Mouse (Mus musculus) heart, postnatal 36 days (tissue): ENCODE results near the gene Ccdc120. TPM values are rescaled to one million over a fixed set of nuclear protein-coding genes. Genes with fewer than 3 reads are reported as not detected.

Source experiments
- DNase-seq, 2 experiments: peaks; one replicate each; pipeline ENCODE4 v3.0.0; 2021 to 2022
- intact Hi-C: fragments of 180-260 bp; cut with DNase I; formaldehyde crosslinking; loops from one replicate; pipeline ENCODE4 v1.15.1; 2025
- total RNA-seq, 2 experiments: library from RNA; stranded (reverse); gene quantifications; 2 replicates each; pipeline ENCODE4 v1.2.3; 2021

Gene Ccdc120
- total RNA-seq = 1 to 10 TPM in 1 of 2 experiments, under 1 TPM in 1; 0.42 to 1.8 TPM

- DNase-seq = peak; percentile 53
- intact Hi-C loops = loop anchor here (5.0 kb wide), 1 partner anchor 42 kb away; no protein-coding TSS in a partner anchor
Measured at GRCm38 (mm10) chrX:7750432-7751116, at the start of gene Ccdc120. Gene Ccdc120, minus strand, starts transcription at chrX:7750905.

GRCm38 (mm10) chrX:7797327-7797726 is 46.6 kb upstream of the Ccdc120 start:
- no peak for DNase-seq
- intact Hi-C loops = loop anchor here (10.0 kb wide), 1 partner anchor 87 kb away; the partner anchor contains the start of gene Slc35a2

GRCm38 (mm10) chrX:7795016-7795415 is 44.3 kb upstream of the Ccdc120 start:
- peak; percentile 34 to 37 for DNase-seq
- intact Hi-C loops = loop anchor here (10.0 kb wide), 1 partner anchor 90 kb away; the partner anchor contains the start of gene Slc35a2

DNA sequence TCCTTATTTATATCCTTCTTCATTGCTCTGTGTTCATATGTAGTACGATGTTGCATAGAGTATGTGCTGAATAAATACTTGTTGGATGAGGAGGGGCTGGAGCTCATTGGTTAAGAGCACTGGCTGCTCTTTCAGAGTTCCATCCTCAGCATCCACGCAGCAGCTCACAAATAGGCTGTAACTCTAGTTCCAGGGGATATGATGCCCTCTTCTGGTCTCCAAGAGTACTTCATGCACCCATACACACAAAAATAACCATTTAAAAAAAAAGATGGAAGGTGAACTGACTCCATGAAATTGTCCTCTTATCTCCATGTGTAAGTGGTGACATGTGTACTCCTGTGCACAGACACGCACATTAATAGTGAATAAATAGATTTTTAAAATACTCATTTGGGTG is 42.7 kb upstream of the Ccdc120 start:
- intact Hi-C loops = loop anchor here (5.0 to 10.0 kb wide), 2 partner anchors 41 to 91 kb away; partner anchors contain the start of genes Ccdc120 and Slc35a2
- no peak for DNase-seq

DNA sequence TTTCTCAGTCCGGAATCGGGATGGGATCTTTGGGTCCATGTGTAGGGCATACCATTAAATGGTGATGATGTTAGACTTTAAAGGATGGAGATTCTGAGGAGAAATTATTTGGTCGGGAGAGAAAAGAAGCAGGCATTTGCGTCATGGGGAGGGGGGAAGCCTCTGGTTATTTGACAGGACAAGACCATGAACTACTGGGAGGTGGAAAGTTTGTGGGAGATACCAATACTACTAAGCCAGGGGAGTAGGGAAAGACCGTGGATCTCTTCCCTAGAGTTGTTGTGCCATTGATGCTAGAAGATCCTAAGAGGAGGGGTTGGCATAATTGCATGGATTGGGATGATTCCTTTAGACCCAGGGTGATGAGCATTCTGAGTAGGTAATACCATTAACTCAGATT is 39.6 kb upstream of the Ccdc120 start:
- no peak for DNase-seq
- intact Hi-C loops = loop anchor here (5.0 to 10.0 kb wide), 2 partner anchors 38 to 94 kb away; partner anchors contain the start of genes Ccdc120 and Slc35a2

DNA sequence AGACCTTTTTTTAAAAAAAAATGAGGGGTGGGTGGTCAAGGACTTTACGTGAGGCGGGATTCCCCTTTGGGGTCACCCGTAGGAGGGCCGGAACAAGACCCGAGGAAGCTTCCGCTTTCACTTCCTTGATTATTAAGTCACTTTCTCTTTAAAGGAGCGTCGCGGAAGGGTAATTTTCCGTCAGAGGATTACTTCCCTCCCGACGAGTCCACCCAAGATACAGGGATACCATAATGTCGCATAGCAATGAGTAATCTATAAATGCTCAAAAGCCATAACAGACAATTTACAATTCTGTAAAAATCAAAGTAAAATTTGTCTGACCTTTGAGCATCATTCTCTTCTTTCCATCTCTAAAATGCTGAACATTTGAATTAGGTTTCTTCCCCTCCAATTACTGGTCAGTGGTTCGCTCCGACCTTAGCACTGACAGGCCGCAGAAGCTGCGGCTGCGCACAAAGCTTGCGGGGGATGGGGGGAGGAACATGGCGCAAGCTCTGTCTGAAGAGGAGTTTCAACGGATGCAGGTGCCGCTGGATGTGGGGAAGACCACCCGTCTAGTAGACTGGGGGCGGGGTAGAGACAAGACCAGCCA is 38.9 kb upstream of the Ccdc120 start, which contains the start of gene Gripap1:
Gene Gripap1 (plus strand): TSS at position 224 of the 595 bp plus-strand sequence.
- DNase-seq = peak; percentile 74 to 75
- intact Hi-C loops = loop anchor here (5.0 to 10.0 kb wide), 3 partner anchors 37 to 465 kb away; partner anchors contain the start of genes Ccdc120 and Slc35a2

DNA sequence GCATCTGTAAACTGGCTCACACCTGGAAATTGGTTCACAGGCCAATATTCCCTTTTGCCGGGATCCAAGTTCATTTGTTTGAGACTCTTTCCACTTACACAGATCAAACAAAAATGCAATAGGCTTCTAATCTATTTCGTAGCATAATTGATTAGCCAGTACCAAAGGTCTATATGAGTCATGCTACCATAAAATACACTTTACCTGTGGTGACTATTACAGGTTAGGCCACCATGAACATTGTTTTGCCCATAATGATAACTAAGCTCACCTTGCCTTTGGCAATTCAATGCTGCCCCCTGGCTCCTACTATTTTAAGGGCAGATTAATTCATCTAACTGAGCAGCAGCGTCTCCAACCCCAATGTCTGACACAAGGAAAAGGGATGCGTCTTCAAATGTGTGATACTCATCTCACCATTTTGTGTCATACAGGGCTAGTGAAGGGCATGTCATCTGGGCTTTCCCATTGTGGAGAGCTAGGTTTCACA is 31.9 kb upstream of the Ccdc120 start:
- no peak for DNase-seq
- intact Hi-C loops = loop anchor here (10.0 kb wide), 1 partner anchor 458 kb away; no protein-coding TSS in a partner anchor

GRCm38 (mm10) chrX:7779294-7779693 is 28.6 kb upstream of the Ccdc120 start:
- no peak for DNase-seq
- intact Hi-C loops = no loop called here

- DNase-seq = no peak
- intact Hi-C loops = no loop called here
Measured at GRCm38 (mm10) chrX:7778450-7779244, 27.9 kb upstream of the Ccdc120 start.

DNA sequence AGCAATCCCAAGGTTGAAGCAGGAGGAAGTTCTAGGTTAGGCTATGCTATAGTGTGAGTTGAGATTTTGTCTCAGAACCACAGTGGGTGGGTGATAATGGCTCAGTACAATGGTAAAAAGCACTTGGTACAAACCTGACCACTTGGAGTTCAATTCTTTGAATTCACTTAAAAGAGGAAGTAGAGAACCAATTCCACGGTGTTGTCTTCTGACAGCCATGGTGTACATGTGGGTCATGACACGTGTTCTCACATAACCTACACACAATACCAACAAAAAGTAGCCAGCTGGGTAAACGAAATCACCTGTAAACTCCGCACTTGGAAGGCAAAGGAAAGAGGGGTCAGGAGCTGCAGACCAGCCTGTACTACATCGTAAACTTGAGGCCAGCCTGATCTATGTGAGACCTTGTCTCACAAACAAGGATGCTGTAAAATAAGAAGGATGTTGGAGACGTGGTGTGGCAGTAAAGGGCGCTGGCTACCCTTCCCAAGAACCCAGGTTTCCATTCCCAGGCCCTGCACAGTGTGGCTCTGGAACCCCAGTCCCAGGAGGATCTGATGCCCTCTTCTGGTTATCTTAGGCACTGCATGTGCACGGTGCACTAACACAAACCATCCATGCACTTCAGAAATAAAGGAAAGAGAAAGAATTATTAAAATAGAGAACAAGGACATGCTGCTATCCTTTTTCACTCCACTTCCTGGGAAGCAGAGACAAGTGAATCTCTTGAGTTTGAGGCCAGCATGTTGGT is 25.8 kb upstream of the Ccdc120 start:
- peak; percentile 44 to 69 for DNase-seq
- intact Hi-C loops = loop anchor here (2.0 kb wide), 2 partner anchors 14 to 22 kb away; partner anchors contain the start of gene Tfe3

DNA sequence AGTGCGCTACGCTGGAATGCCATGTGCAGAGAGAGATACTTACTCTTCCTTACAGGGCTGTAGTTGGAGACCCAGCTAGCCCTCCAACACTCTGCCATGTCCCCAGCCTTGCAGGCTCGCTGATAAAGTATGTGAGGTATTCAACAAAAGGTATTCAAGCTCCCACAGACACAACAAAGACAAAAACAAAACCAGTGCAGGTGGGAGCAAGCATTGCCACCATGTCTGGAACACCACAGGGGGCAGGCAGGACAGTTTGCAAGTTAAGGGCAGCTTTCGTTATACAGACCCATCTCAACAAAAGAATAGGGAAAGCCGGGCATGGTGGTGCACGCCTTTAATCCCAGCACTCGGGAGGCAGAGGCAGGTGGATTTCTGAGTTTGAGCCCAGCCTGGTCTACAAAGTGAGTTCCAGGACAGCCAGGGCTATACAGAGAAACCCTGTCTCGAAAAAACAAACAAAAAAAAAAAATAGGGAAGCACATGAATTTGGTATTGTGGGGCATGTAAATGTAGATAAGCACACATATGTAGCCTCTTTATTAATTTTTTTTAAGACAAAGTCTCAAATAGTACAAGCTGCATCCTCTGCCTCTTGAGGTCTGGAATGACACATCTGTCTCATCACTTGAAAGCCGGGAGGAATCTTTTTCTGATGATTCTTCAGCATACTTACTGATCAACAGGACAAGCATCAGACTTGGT is 24.9 kb upstream of the Ccdc120 start:
- intact Hi-C loops = loop anchor here (2.0 kb wide), 2 partner anchors 13 to 21 kb away; partner anchors contain the start of gene Tfe3
- DNase-seq = no peak

GRCm38 (mm10) chrX:7772766-7773165 is 22.1 kb upstream of the Ccdc120 start:
- intact Hi-C loops = loop anchor here (5.0 kb wide), 1 partner anchor 40 kb away; no protein-coding TSS in a partner anchor
- peak in 1 of 2 experiments; percentile 10 for DNase-seq

GRCm38 (mm10) chrX:7769302-7770017 is 18.8 kb upstream of the Ccdc120 start:
- intact Hi-C loops = loop anchor here (5.0 kb wide), 1 partner anchor 37 kb away; no protein-coding TSS in a partner anchor
- DNase-seq = no peak

GRCm38 (mm10) chrX:7765764-7766163 is 15.1 kb upstream of the Ccdc120 start:
- intact Hi-C loops = no loop called here
- peak; percentile 40 to 47 for DNase-seq

DNA sequence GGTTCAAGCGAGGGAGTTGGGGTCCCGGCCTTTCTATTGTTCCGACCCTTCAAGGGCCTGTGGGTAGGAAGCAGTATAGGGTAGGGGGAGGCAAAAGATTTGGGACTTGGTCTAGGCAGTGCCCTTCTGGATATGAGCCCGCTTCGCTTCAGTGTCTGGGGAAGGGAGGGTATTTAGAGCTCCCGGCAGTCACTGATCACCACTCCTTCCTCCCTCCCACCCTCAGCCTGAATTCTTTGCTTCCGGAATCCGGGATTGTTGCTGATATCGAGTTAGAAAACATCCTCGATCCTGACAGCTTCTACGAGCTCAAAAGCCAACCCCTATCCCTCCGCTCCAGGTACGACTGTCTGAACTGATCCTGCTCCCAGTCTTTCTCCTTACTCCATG is 14.6 kb upstream of the Ccdc120 start:
- DNase-seq = no peak
- intact Hi-C loops = no loop called here

DNA sequence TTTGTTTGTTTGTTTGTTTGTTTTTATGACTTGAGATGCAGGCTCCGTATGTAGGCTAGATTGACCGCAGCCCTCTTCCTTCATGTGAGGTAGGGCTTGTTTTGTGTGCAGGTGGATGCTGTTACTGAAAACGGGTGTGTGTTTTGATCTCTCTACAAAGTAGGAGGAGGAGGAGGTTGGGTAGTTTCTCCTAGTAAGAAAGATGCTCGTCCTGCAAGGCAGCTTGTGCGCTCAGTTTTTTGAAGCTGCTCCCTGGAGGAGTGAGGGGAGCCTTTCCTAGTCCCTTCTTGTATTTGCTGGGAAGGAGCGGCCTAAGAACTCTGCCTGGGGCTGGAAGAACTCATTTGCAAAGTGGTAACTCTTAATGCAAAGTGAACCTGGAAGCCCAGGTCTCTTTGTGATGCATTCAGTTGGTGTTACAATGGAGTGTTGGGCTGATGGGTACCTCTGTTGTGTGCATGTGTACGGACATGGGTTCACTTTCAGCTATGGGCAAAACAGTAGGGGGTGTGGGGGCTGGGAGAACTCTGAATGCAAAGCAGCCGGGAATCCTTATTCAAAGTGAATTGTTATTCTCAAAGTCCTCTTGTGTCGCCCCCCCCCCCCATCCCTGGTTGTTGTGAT is 14.1 kb upstream of the Ccdc120 start:
- DNase-seq = no peak
- intact Hi-C loops = no loop called here

DNA sequence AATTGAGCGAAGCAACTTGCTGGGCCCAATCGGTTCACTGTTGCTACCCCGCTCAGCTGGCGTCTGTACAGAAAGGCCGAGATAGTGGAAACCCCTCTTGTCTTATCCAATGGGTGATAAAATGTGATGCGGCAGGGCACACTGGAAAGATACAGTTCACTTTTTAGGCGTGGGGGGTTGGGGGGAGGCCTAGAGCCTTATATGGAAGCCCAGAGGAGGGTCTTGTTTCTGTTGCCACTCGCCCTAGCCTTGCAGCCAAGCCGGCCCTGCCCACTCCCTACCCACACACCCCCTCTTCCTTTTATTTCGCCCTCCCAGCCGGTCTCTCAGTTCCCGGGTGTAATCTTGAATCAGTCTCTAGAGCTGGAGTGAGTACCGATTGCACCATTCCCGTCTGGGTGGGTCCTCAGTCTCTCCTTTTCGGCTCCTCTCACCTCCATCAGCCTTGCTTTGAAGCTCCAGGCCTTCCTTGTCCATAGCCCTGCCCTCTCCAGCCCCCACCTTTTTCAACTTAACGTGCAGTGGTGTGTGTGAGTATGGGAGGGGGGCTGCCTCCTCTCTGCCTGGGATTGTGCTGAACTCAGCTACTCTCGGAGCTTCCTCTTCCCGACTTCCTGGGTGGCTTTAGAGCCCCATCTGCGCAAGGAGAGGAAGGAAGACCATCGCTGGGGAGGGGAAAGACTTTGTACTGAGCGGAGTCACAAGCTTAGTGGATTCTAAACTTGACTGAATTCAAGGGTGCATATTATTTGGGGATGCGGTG is 13.1 kb upstream of the Ccdc120 start:
- peak; percentile 23 to 53 for DNase-seq
- intact Hi-C loops = loop anchor here (2.0 kb wide), 1 partner anchor 13 kb away; no protein-coding TSS in a partner anchor
